Mouse (Mus musculus) limb, embryonic 12.5 days (tissue): Measurements from ENCODE around the gene Gm5039. TPM values are rescaled to one million over a fixed set of nuclear protein-coding genes. Genes with fewer than 3 reads are reported as not detected.
"Not testable (repeated sequence)": the region's sequence is repeated elsewhere in the genome, so short reads cannot be mapped to it uniquely, and the experiment has no call there.

Experiments
- ATAC-seq: fragments of 200-750 bp; cut with Nextera tagmentation; 2 replicates; pipeline ENCODE4 v1.8.0; 2017; ENCODE audit warnings: low read depth, moderate TSS enrichment; ENCODE audit not compliant: insufficient number of reproducible peaks, insufficient read depth, low FRiP score, low TSS enrichment
- H3K27ac ChIP-seq: fragments of 300-500 bp; sonication (generic); 2 replicates; pipeline ENCODE4 v1.5.1; 2016; ENCODE audit warnings: mild to moderate bottlenecking, moderate library complexity
- H3K27me3 ChIP-seq: fragments of 300-500 bp; sonication (generic); 2 replicates; pipeline ENCODE4 v1.6.1; 2016; ENCODE audit warnings: mild to moderate bottlenecking, moderate library complexity
- H3K36me3 ChIP-seq: fragments of 300-500 bp; sonication (generic); 2 replicates; pipeline ENCODE4 v1.6.1; 2016; ENCODE audit warnings: mild to moderate bottlenecking, moderate library complexity
- H3K4me1 ChIP-seq: fragments of 300-500 bp; sonication (generic); replicated peaks from 2 replicates; pipeline ENCODE4 v1.6.1; 2016
- H3K4me2 ChIP-seq: fragments of 300-500 bp; sonication (generic); 2 replicates; pipeline ENCODE4 v1.6.1; 2016; ENCODE audit warnings: mild to moderate bottlenecking, moderate library complexity
- H3K4me3 ChIP-seq: fragments of 300-500 bp; sonication (generic); replicated peaks from 2 replicates; pipeline ENCODE4 v1.5.1; 2016; ENCODE audit warnings: mild to moderate bottlenecking
- H3K9ac ChIP-seq: fragments of 300-500 bp; sonication (generic); replicated peaks from 2 replicates; pipeline ENCODE4 v1.6.1; 2016; ENCODE audit warnings: mild to moderate bottlenecking, moderate library complexity
- H3K9me3 ChIP-seq: fragments of 300-500 bp; sonication (generic); 2 replicates; pipeline ENCODE4 v1.6.1; 2016; ENCODE audit warnings: mild to moderate bottlenecking, moderate library complexity
- whole genome bisulfite sequencing: fragments of 180-500 bp; shearing (Covaris S2); methylation state at CpG from one replicate; pipeline ENCODE4 v1.1.7; 2016; 5-methylcytosine and 5-hydroxymethylcytosine counted together
- polyA plus RNA-seq: library from polyadenylated mRNA; unstranded; fragments of >200 nt; fragmentation: Nextera tagmentation; extraction: Ambion mirVana; gene quantifications from 2 replicates; pipeline ENCODE4 v1.2.1, GENCODE M21; 2016

The Gm5039 gene
- polyA plus RNA-seq: not detected in 2 replicates

DNA sequence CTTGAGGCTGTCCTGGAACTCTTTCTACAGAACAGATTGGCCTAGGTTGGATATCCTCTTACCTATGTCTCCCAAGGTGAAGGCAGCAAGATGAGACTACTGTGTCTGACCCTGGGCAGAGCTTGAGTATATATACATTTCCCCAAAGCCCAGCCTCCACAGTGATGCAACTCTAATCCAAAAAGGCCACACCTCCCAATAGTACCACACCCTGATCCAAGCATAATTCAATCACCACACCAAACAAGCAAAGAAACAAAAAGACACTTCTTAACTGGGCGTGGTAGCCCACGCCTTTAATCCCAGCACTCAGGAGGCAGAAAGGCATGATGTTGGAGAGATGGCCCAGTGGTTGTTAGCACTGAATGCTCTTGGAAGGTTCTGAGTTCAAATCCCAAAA lies at the start of gene Gm5039:
Gene Gm5039, minus strand, starts transcription at position 101 of the 400 bp plus-strand sequence.
- WGBS: 90% methylated on average over 2 of the region's 2 CpGs
- H3K4me3 ChIP-seq, H3K4me2 ChIP-seq, ATAC-seq, H3K36me3 ChIP-seq, H3K4me1 ChIP-seq, H3K27ac ChIP-seq, H3K27me3 ChIP-seq, H3K9me3 ChIP-seq, H3K9ac ChIP-seq: not testable (repeated sequence)

DNA sequence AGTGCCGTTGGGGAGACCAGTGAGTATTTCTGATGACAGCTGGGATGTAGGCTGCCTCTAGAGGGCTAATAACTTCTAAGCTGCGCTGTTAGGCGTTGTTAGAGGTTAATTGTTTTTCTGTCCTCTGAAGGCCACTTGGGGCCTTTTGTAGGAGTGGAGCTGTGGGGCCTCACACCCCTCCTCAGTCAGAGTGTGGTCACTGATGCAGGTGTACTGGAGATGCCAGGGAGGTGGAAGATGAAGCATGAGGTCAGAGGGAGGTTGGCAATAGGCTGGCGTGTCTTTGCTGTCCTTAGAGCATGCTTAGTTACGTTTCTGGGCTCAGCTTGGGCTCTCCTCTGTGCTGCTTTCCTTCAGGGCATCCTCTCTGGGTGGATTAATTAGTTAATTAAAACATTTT lies 48.2 kb upstream of the Gm5039 start:
- ATAC-seq: 0 out of 2 replicates have a peak, but pooled peaks have one; percentile 15
- H3K4me2 ChIP-seq: no peak overlapping the region
- H3K4me3 ChIP-seq: no peak overlapping the region
- no peak overlapping the region for H3K27ac ChIP-seq
- H3K4me1 ChIP-seq: no peaks in the 10 kb centered on the region
- H3K27me3 ChIP-seq: no peaks in the 10 kb centered on the region
- H3K36me3 ChIP-seq: peaks cover 4% of the 10 kb centered on the region; the same call in 1 of the 2 replicates
- WGBS: 68% methylated on average over 5 of the region's 5 CpGs
- H3K9me3 ChIP-seq: no peaks in the 10 kb centered on the region
- H3K9ac ChIP-seq: no peak overlapping the region

DNA sequence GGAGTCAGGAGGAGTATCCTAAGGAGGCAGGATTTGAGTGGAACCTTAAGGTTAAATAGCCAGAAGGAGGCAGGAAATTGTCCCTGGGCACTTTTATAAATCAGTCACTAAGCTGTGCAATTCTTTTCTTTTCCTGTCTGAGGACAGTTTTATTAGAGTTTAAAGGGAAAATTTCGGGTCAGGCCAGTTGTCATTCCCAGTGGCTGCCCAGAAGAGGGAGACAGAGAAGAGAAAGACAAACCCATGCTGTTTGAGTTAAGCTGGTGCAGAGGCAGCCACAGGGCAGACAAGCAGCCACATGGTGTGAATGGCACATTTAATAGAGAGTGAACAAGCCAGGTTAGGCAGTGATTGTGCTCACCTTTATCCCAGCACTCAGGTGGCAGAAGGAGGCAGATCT lies 46.5 kb upstream of the Gm5039 start:
- not testable (repeated sequence) for H3K9ac ChIP-seq, H3K27ac ChIP-seq, H3K4me2 ChIP-seq, H3K36me3 ChIP-seq, ATAC-seq, H3K4me1 ChIP-seq, H3K27me3 ChIP-seq, H3K4me3 ChIP-seq, H3K9me3 ChIP-seq
- WGBS: 5% methylated on average over 1 of the region's 1 CpGs

DNA sequence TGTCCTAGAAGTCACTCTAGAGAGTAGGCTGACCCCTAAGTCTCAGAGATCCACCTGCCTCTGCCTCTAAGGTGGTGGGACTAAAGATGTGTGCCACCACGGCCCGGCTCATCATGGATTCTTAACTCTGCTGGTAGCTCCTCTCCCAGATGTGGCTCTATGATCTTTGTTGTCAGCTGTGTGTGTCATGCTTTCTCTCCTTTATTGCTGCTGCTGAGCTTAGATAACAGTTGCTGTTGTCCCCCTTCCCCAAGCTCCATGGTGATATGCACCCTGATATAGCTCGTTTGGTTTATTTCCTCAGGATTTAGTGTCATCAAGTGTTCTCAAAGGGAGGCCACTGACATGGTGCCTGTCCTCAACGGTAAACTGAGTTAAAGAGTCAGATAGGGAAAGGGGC lies 45.9 kb upstream of the Gm5039 start:
- WGBS: 74% methylated on average over 4 of the region's 4 CpGs
- H3K9ac ChIP-seq, H3K4me3 ChIP-seq, H3K4me2 ChIP-seq, ATAC-seq, H3K27me3 ChIP-seq, H3K27ac ChIP-seq, H3K36me3 ChIP-seq, H3K4me1 ChIP-seq, H3K9me3 ChIP-seq: not testable (repeated sequence)

DNA sequence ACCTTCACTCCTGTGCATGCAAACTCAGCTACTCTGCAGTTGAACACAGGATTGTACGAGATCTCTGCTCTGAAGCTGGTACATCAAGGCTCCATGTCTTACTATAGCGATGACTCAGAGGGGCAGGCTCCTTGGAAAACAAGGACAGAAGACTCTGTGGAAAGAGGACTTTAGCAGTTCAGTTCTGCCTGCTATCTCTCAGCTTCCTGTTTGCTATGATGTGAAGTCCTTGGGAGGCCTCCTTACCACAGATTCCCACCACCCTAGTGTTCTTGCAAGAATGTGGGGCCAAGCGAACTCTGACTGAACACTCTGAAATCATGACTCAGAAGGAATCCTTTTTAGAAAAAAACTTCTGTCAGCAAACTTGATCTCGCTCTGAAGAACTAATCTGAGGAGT lies 44.8 kb upstream of the Gm5039 start:
- no peak for ATAC-seq
- no peak overlapping the region for H3K9ac ChIP-seq
- peaks cover 4% of the 10 kb centered on the region; the same call in 1 of the 2 replicates for H3K36me3 ChIP-seq
- H3K27ac ChIP-seq: no peak overlapping the region
- no peaks in the 10 kb centered on the region for H3K27me3 ChIP-seq
- H3K9me3 ChIP-seq: no peaks in the 10 kb centered on the region
- H3K4me1 ChIP-seq: no peaks in the 10 kb centered on the region
- H3K4me3 ChIP-seq: no peak overlapping the region
- 82% methylated on average over 4 of the region's 4 CpGs for WGBS
- no peak overlapping the region for H3K4me2 ChIP-seq

DNA sequence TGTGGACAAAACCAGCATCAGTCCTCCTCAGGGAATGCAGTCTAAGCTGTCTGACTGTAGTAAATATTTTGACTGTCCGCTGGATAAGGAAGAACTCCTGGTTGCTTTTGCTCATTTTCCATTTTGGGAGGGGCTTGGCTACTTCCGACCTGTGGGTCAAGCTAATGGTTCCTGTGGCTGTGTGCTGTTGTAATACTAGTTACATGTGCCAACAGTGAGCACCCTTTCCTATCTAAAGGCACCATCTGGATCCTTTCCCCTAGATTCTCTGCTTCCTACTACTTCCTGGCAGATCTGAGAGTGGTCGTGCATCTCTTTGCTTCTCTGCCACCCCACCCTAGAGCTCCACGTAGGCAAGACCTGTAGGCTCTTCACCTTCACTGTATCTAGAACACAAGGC lies 43.8 kb upstream of the Gm5039 start:
- Histone ChIP-seq H3K4me1 (no peaks in the 10 kb centered on the region), H3K9ac (no peak overlapping the region), H3K27ac (no peak overlapping the region), H3K4me3 (no peak overlapping the region), H3K36me3 (peaks cover 4% of the 10 kb centered on the region; the same call in 1 of the 2 replicates), H3K9me3 (no peaks in the 10 kb centered on the region), H3K27me3 (no peaks in the 10 kb centered on the region), H3K4me2 (no peak overlapping the region)
- 84% methylated on average over 4 of the region's 4 CpGs for WGBS
- ATAC-seq: no peak

DNA sequence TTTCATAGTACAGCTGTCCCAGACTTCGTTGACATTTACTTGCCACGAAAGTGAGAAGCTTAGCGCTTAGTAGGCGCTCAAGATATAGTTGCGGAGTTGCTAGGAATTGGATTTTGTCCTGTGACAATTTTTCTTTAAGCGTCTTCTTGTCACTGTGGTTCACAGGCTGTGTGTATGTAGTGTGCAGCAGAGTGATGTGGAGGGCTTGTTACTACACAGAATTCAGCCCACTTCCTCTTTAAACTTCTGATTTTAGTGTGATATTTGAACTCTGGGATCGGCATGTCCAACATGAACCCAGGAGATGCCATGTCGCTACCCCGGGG lies 37.3 kb upstream of the Gm5039 start:
- Histone ChIP-seq H3K4me1 (no peaks in the 10 kb centered on the region), H3K27ac (no peak overlapping the region), H3K4me3 (peak overlapping the region; percentile 67), H3K27me3 (no peaks in the 10 kb centered on the region), H3K4me2 (peak overlapping the region; percentile 75), H3K9me3 (no peaks in the 10 kb centered on the region), H3K36me3 (no peaks in the 10 kb centered on the region), H3K9ac (peak overlapping the region; percentile 69)
- WGBS: 51% methylated on average over 9 of the region's 9 CpGs
- no peak for ATAC-seq

DNA sequence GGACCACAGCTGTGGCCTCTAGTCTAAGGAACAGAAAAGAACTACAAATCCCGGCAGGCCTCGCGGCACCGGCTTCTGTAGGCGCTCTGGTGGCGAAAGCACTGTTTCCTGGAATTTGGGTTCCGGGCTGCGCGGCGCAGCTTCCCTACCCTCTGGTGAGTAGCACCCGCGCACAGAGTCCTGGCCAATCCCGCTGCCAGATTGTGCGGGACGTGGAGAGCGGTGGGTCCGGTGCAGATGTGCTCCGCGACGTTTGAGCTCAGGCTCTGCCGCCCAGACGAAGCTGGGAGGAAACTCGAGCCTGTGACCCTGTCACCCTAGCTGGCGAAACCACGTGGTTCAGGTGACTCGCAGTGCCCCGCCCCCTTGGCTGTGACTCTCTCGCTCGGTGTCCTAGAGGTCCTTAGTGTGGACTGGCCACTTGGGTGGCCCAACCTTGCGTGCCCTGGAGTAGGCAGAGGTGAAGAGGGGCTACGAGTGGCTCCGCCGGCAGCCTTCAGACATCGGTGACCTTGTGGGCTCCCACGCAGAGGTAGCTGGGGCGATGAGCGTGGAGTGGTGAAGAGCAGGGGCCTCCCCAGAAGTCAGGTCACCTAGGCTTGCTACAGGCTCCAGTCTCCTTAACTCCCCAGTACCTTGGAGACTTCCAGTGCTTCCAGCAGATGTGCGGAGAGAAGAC lies 36.8 kb upstream of the Gm5039 start, which contains the start of gene Adck1:
Gene Adck1, plus strand, starts transcription at position 114 of the 679 bp plus-strand sequence.
- Histone ChIP-seq H3K9ac (peak within 1 kb of the TSS; percentile 69), H3K4me2 (peak within 1 kb of the TSS; percentile 75), H3K36me3 (no peaks in the 10 kb centered on the region), H3K4me1 (no peaks in the 10 kb centered on the region), H3K9me3 (no peaks in the 10 kb centered on the region), H3K27me3 (no peaks in the 10 kb centered on the region), H3K4me3 (peak within 1 kb of the TSS; percentile 67), H3K27ac (peak within 1 kb of the TSS; percentile 43; the same call in 1 of the 2 replicates)
- under 1% methylated on average over 38 of the region's 38 CpGs for WGBS
- peak; percentile 96 for ATAC-seq

DNA sequence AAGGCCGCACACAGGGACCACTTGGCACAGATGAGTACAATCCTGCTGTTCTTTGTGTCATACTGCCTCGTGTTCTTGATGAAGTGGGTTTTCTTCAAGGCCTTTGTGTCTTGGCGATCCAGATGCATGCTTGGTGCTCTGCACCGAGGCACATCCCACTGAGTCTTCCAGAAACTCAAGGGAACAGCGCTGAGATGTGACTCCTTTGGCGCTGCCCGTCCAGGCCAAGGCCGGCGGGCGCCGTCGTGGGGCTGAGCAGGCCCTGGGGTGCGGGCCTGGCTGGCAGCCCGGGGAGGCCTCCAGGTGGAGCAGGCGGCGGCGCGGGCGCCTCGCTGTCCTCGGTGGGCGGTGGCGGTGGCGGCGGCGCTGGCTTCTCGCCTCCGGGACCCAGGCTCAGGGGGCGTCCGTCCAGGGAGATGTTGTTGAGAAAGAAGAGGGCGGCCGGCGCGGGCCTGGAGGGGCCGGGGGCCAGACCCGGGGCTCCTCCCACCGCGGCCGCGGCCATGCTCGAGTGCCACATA lies 30.4 kb upstream of the Gm5039 start:
- Histone ChIP-seq H3K4me1 (no peaks in the 10 kb centered on the region; the same call in 1 of the 2 replicates), H3K4me2 (peak overlapping the region; percentile 56), H3K36me3 (no peaks in the 10 kb centered on the region), H3K9me3 (no peaks in the 10 kb centered on the region), H3K27me3 (0 out of 2 replicates have a peak, but pooled peaks cover 4% of the 10 kb centered on the region), H3K9ac (peak overlapping the region; percentile 47; the same call in 1 of the 2 replicates), H3K27ac (no peak overlapping the region), H3K4me3 (peak overlapping the region; percentile 37)
- no peak for ATAC-seq
- WGBS: 21% methylated on average over 38 of the region's 41 CpGs

DNA sequence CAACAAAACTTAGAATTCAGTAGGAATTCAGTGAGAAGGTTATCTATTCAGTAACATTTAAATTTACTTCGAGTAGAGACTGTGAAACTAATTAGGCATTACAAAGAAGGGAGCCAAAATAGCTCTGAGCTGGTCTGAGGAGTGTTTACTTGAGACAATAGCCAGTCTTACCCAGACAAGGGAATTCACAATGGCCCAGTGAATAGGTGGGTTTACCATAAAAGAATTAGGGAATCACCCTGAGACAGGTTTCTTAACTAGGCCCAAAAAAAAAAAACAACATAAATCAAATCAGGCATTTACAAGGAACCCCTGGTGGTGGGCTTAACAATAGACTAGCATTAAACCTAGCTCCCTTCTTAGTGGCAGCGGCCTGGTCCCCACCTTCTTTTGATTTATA lies 17.5 kb upstream of the Gm5039 start:
- H3K4me2 ChIP-seq, H3K27me3 ChIP-seq, ATAC-seq, H3K36me3 ChIP-seq, H3K4me3 ChIP-seq, H3K9ac ChIP-seq, H3K4me1 ChIP-seq, H3K27ac ChIP-seq: not testable (repeated sequence)
- 54% methylated on average over 2 of the region's 2 CpGs for WGBS
- H3K9me3 ChIP-seq: peaks cover 13% of the 10 kb centered on the region

DNA sequence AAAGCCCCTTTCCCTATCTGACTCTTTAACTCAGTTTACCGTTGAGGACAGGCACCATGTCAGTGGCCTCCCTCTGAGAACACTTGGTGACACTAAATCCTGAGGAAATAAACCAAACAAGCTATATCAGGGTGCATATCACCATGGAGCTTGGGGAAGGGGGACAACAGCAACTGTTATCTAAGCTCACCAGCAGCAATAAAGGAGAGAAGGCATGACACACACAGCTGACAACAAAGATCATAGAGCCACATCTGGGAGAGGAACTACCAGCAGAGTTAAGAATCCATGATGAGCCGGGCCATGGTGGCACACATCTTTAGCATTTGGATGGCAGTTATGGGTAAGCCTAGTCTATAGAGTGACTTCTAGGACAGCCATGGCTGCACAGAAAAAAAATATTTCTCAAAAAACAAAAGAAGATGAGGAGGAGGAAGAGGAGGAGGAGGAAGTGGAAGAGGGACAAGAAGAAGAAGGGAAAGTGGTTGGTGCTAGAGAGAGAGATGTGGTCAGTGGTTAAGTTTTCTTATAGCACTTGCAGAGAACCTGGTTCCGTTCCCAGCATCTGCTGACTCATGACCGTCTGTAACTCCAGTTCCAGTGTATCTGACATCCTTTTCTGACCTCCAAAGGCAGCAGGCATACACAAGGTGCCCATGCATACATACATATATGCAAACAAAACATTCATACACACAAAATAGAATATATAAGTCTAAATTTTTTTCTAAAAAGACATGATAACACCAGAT lies 13.0 kb upstream of the Gm5039 start:
- H3K27me3 ChIP-seq, H3K27ac ChIP-seq, H3K4me1 ChIP-seq, H3K4me3 ChIP-seq, H3K9ac ChIP-seq, ATAC-seq, H3K4me2 ChIP-seq, H3K36me3 ChIP-seq, H3K9me3 ChIP-seq: not testable (repeated sequence)
- WGBS: 81% methylated on average over 4 of the region's 4 CpGs
